Mouse (Mus musculus) heart, adult 8-10 months (tissue): ENCODE data around the gene Ccng1. TPM values are rescaled to one million over a fixed set of nuclear protein-coding genes. Genes with fewer than 3 reads are reported as not detected.

ENCODE experiments used
- DNase-seq: peaks from one replicate; pipeline ENCODE4 v3.0.0; 2022; ENCODE audit warnings: low spot score
- total RNA-seq, 4 experiments: library from RNA; stranded (reverse); gene quantifications; 2 replicates each; pipeline ENCODE4 v1.2.4; 2022

Ccng1 gene
- total RNA-seq, result 100 to 1,000 TPM; 477 to 593 (median 535) TPM

DNA sequence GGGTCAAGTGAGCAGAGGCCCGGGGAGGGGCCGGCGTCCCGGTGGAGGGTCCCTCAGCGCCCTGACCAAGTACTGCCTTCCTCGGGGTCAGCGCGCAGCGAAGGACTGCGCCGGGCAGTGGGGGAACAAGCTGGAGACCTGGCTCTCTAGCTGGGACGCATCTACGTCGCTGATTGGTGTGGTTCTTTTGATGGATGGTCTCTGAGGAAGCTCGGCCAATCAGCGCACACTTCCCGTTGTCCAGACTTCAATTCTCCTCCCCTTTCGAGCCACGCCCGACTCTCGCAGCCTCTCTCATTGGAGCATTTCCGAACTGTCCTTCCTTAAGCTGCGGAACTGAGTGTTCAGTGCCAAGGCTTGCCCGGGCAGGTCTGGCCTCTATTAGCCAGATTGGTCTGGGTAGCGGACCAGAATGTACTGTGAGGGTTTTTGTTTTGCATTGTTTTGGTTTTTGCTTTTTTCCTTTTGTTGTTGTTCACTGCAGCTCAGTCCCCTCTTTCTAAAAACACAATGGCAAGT, at the start of gene Ccng1:
Gene Ccng1, minus strand, starts transcription at position 203 of the 519 bp plus-strand sequence.
- DNase-seq, result peak; percentile 97

DNA sequence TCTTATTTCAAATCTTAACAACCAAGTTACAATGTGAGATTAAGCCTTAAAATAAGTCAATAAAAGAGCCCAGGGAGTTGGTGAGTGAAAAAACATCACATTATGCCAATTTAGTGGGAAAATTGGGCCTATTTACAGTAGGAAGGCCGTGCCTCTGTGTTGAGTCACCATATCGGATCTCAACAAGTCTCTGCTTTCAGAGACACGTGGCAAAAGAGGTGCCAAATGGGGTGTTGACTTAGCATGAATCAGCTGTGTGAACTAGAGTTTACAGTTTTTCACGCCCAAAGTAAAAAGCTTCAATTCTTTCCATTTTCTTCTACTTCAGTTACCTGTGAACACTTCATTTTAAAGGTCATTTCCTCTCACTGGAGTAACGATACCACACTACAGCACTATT, 35.2 kb upstream of the Ccng1 start:
- no peak for DNase-seq

DNA sequence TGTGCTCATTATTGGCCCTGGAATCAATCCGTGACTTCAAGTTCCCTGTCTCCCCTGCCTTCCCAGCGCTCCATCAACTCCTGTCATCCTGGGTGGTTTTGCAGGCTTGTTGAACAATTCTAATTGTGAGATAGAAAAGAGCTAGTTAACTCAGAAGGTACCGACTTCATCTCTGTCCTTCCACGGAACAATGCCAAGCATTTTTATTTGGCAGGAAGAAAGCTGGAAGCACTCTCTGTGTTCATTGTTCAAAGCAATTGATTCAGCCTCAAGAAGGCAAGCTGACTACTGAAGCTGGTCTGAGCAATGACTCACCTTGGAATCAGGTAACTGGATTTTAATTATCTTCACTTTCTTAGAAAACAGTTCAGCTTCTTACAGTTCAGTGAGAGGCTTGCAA, 34.6 kb upstream of the Ccng1 start:
- DNase-seq, result no peak

DNA sequence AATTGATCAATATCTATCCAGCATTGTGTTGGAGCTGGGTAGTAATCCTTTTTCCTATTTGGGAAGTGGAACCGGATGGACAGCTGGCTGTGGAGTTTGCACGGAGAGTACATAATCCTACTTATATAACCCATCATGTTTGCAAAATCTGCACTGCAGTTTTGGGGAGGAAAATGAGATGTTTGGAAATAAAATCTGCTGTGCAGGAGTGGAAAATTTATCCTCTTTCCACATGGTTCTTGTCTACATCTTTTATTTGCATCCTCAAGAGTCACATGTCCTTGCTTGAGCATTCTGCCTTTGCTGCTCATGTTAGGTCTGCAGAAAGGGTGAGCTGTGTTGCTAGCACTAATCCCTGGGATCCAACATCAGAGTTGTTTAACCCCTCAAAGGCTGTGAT, 31.8 kb upstream of the Ccng1 start:
- DNase-seq, result no peak

DNA sequence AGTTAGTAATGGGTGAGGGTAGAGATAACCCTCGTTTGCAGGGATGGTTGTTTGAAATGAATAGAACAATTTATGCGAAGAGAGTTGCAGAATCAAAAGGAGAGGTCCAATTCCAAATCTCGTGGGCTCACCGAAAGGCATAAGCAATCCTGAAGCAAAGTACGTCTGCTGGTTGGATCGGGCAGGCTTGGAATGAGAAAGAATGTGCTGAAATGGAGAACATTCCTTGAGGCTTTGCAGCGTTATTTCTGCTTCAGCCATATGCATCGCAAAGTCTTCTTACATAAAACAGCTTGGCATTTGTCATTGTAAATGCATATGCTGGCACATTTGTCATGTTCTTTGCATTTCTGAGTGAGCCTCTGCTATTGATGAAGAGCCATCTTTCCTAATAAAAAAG, 29.2 kb upstream of the Ccng1 start:
- DNase-seq, result no peak

DNA sequence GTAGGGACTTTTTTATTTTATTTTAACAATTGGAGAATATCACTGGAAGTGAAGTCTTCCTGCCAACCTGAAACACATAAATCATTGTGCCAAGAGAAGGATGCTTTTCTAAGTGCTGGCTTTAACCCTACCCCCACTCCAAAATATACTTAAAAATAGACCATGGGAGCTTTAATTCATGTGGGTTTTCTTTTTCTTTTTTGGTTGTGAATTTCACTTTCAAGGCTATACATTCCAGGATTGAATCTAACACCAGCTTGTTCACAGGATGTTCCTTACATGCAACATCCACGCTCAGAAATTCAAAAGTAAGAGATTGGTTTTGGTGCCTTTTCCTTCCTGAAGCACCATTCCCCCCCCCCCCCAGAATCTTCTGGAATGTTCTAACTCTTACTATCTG, 28.2 kb upstream of the Ccng1 start:
- no peak for DNase-seq

DNA sequence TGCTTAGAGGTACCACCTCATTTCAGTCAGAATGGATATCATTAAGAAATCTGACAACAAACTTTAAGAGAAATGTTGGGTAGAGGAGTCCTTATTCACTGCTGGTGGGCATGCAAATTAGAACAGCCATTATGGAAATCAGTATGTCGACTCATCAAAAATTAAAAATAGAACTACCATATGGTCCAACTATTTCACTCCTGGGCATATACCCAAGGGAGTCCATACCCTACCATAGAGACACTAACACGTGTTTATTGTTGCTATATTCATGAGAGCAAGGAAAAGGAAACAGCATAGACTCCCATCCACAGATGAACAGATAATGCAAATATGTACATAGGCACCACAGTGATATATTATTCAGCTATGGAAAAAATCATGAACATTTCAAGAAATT, 26.7 kb upstream of the Ccng1 start:
- no peak for DNase-seq

DNA sequence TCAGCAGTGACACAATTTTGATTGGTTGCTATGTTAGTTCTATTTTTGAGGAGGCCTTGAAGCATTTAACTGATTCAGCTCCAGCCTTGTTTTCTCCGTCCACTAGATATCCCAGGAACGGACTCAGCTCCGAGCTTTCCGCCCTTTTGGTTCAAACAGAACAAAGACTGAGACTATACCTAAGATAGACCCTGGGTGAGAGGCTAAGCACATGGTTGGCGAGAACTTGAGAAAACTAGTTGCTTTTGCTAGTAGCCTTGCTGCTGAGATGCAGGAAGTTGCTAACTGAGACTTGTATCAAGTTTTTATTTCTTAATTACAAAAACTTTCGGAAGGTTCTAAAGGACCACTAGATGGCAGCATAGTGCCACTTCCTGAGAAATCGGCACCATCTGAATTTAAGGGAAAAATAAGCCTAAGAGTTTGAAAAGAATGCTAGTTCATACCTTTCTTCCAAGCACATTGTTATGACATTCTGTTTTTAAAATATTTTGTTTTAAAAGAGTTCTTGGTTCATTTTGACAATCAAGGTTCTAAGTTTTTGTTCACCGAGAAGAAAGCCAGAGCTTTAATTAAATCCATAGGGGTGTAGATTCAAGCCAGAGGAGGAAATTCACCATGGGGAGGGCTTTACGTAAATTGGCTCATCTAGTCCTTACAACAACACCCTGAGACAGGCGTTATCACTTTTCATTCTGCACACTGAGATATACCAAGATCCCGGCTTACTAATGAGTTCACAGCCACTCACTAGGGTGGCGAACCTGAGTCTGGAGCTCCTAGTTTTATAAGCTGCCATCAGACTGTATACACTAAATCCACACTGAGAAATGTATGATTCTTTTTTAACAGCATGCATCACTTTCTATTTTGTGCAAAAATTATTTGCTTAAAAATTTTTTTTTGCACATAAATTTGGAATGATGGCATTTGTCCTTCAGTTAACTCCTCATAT, 20.5 kb upstream of the Ccng1 start:
- no peak for DNase-seq

DNA sequence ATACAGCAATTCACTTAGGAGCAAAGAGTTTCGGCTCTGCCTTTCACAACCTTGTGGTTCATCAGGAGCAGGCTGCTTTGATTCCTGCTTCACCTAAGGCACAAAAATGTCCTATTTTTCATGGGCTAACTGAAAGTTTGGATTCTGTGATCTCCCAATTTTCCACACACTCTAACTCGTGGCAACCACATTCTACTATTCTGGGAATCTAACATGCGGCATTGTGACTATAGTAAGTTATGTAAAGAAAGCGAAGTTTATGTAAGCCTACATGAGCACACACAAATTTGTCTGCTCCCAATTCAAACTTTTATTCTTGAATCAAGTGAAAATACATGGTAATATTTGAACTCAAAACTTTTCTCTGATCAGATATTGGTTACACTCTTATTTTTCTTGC, 9.6 kb upstream of the Ccng1 start:
- DNase-seq, result no peak

DNA sequence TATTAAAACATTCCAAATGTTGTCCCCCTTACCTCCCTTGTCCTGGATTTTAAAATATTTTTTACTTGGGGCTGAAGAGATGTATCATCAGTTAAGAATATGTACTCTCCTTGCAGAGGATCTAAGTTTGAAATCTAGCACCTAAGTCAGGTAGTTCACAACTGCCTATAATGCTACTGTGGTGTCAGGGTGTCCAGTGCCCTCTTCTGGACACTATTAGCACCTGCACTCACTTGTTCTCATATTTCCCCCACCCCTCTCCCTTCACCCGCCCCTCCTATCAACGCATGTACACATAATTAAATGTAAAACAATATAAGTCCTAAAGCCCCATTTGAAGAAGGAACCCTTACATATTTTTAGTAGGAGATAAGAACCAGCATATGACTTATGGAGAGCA, 8.3 kb upstream of the Ccng1 start:
- no peak for DNase-seq

DNA sequence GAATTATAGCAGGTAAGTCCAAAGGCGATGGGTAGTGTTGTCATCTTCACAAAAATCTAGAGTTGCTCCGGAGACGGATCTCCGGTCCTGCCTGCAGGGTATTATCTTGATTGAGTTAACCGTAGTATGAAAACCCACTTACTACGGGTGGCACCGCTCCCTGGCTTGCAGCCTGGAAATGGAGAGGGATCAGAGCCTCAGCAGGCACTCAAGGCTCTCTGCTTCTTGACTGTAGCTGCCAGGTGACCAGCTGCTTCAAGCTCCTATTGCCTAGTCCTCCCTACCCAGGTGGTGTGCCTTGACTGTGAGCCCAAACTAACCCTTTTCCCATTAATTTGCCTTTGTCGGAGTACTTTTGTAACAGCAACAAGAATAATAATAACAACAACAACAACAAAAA, 4.8 kb upstream of the Ccng1 start:
- DNase-seq, result no peak

DNA sequence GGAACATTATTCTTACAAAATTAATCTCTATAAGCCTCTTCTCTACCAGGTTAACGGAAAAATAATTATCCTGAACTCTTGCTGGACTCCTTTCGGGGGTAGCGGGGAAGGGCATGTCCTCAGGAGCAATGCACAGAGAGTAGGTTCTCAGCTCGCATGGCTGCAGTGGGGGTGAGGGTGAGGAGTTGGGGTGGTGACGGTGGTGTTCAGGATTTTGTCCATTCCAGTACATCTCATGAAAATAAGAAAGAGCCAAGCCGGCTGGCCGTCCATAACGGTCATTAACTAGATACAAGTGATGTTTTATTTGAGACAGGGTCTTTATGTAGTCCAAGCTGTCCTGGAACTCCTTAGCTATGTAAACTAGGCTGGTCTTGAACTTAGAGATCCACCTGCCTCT, 857 bp upstream of the Ccng1 start:
- no peak for DNase-seq

DNA sequence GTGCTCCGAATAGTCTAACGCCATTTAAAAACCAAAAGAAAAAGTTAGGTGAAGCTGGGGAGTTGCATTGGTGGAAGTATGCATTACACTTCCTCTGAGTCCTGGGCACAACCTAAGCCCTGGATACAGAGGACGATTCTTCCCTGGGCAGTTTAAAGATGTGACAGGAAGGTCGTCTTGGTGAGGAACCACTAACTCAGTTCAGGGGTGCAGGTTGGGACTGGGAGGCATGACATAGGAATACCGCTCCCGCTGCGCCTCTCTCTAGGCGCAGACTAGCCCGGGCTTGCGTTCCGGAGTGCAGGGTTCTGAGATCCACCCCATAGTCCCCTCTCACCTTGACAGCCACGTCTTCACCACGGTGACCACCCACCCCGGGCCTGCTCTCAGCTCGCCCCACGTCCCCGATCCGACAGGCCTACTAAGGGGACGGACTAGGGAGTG, 425 bp downstream of the Ccng1 start:
- no peak for DNase-seq

DNA sequence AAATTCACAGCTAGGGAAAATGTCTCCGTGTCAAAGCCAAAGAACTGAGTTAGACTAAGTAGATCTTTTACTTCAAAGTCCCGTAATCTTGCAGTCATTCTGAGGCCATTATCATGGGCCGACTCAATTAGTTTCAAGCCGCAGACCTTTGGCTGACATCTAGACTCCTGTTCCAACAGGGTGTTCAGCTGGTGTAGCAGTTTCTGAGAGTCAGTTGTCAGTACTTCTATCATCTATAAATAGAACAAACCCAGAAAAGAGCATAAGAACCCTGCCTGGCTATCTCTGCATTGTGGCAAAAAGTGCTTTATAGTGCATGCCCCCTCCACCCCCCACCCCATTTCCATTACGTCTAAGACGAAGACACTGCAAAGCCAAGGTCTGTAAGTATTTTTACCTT, 1.3 kb downstream of the Ccng1 start:
- DNase-seq, result peak; percentile 39

DNA sequence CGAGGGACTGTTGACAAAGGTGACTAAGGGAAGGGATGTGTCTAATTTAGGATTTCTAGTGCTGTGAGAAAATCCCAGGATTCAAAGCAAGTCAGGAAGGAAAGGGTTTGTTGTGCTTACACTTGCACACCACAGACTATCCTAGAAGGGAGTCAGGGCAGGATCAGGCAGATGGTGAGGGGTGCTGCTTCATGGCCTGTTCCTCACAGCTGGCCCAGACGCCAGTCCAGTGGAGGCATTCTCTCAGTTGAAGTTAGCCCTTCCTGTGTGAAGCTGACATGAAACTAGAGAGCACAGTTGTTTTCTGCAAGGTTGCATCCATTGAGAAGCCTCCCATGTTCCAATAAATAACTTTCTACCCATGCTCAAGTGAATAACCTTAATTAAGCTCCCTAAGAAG, 7.4 kb downstream of the Ccng1 start:
- no peak for DNase-seq

DNA sequence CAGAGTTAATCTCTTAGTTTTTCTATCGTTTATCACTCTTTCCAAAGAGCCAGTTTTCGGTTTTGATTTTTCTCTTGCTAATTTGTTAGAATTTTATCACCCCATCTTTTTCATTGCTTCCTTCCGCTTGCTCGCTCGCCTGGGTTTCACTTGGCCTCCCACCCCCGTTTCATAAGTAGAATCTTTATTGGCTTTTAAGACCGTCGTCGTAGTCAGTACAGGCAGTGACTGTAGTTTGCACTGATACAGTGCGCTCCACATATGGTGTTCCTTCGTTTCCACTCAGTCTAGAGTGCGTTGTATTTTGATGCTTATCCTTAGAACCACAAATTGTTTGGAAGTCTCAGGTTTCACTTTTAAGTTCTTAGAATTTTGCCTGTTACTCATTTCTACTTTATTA, 8.8 kb downstream of the Ccng1 start:
- DNase-seq, result no peak

DNA sequence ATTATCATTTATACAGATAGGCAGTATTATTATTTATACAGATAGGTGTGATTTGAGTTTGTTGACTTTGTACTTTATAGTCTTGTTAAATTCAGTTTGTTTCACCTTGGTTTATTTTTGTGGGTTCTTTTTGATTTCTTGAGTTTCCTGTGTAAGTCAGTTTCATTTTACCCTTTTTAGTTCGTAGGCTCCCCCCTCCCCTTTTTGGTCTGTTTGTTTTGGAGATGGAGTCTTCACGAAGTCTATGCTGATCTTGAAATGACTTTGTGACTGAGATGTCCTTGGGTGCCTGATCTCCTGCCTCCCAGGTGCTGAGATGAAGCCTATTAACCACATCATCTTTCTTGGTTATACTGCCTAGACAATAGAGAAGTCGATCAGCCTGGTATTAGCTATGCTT, 10.8 kb downstream of the Ccng1 start:
- DNase-seq, result no peak

DNA sequence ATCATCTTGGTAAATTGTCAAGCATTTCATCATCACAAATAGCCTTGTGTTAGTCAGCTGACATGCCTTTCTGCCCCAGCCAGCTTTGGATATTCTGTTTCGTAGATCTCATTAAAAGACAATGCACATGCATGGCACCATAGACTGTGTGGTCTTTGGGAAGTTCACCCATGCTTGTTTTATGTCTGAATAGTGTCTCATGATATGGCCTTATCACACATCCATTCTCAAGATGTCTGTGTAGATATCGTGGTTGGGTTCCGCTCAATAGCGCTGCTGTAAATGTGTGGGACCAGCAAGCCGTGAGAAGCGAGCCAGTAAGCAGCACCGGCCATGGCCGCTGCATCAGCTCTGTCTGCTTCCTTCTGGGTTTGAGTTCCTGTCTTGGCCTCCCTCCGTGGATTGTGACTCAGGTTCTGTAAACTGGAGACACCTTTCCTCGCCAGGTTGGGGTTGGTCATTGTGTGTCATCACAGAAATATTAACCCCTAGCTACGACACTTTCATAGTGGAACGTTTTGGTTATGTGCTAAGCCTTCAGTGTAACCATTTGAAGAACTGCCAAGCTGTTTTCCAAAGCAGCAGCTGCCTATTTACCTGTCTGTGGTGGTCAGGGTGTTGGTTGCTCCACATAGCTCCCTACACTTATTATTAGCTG, 13.4 kb downstream of the Ccng1 start:
- DNase-seq, result no peak

DNA sequence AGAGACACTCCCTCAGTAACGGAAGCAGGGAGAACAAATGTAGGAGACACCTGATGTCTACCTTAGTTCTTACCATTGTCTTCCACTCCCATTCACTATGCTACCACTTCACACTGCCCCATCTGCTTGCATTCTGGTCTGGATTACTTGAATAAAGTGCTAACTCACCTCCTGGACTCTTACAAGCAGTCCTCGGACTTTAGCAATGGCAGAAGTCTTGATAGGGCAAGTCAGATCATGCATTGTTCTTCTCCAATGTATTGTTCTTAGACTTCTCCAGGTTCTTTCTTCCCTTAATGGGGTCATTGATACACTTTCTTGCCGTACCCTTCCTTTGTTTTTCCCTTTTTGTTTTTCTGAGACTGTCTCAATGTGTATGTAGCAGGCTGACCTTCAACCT, 17.7 kb downstream of the Ccng1 start:
- DNase-seq, result no peak

DNA sequence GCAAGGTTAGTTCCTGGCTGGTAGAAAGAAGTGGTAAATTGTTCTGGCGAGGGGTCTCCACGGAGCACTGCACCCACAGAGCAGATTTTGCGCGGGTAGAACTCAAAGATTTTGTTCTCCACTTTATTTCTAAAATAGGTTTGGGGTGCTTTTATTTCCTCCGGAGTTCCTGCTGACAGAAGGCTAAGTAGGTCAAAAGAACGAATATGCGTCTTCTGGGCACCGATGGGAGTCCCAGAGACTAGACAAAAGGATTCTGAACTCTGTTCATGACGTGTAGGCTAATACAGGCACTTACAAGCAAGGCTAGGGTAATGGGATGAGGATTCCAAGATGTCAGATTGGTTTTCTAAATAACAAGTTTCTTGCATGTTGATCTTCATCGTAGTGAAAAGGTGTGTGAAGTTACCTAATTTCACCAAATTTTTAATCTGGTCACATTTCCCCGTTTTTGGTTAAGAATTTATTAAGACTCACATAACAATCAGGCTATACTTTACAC, 20.8 kb downstream of the Ccng1 start:
- DNase-seq, result no peak

DNA sequence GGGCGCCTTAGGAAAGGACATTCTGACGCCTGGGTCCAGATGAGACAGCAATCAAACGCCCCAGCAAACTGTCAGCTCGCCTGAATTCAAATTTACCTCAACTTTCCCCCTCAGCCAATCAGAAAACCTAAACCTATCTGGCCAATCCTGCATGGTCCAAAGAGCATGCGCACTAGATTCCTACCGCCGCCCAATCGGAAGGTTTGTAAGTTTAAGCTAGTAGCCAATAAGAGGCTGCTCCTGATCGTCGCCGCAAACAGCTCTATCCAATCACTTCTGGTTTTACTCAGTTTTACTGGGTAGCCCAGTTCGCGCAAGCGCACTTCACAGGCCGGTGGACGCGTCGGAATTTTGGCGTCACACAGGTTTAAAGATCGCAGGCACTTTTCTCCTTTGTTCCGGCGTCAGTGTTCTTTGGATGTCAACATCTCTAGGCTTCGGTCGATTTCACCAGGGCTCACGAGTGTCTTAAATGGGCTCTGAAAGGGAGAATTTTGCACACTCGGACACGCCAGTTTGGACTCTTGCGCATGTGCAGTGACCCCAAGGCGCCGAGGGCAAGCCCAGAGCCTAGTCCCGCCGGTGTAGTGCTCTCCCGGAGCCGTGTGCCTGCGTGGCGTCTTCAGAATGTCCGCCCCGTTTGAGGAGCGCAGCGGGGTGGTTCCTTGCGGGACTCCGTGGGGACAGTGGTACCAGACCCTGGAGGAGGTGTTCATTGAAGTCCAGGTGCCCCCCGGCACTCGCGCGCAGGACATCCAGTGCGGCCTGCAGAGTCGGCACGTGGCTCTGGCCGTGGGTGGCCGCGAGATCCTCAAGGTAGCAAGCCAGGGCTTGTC, 21.6 kb downstream of the Ccng1 start, which contains the start of the genes Hmmr and Nudcd2:
Gene Hmmr, minus strand, starts transcription at position 84 of the 836 bp plus-strand sequence.
Gene Nudcd2, plus strand, starts transcription at position 329 of the 836 bp plus-strand sequence.
- peak; percentile 96 for DNase-seq

DNA sequence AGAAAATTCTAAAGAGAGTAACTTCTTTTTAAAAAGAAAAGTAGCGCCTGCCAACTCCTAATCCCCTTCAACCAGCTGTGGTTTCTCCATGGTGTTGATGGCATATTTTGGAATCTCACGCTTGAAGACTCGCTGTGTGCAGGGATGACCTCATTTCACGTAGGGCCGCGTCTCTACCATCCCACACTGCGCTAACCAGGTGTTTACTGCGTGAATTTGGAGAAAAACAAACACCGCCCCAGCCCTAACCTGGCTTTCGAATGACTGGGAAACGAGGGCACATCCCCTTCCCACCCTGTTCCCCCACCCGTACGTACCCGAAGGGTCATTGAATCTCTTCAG, 22.1 kb downstream of the Ccng1 start:
- no peak for DNase-seq
